Mouse (Mus musculus) spleen, adult 2 months (tissue): ENCODE data around the gene Nt5dc2.

Experiments used
- CTCF ChIP-seq: fragments of 200-500 bp; IDR thresholded peaks from 2 replicates; pipeline ENCODE4 v1.5.1; 2011; ENCODE audit warnings: mild to moderate bottlenecking, inconsistent platforms; ENCODE audit not compliant: insufficient read depth, insufficient read length, insufficient replicate concordance; ENCODE audit errors: extremely low read depth
- POLR2A ChIP-seq: fragments of 200-500 bp; IDR thresholded peaks from 2 replicates; pipeline ENCODE4 v1.6.1; 2011; ENCODE audit warnings: low read depth, low read length, inconsistent platforms

GRCm38 (mm10) chr14:31161638-31162037 lies 30.8 kb downstream of the Nt5dc2 start:
- TF ChIP-seq CTCF (no peak), POLR2A (no peak)
